Mouse (Mus musculus): ENCODE results near the gene Rnase4. TPM values are rescaled to one million over a fixed set of nuclear protein-coding genes. Genes with fewer than 3 reads are reported as not detected.
A peak's percentile ranks its signal among the peaks of the same experiment; 100 is the strongest.

Rnase4 gene
- total RNA-seq, 2 experiments from 2014 or later: 45.4 to 46.9 TPM

GRCm38 (mm10) chr14:51125684-51126083, 34.8 kb downstream of the Rnase4 start:
- intact Hi-C loops (cut with DNase I): no loop called here

DNA sequence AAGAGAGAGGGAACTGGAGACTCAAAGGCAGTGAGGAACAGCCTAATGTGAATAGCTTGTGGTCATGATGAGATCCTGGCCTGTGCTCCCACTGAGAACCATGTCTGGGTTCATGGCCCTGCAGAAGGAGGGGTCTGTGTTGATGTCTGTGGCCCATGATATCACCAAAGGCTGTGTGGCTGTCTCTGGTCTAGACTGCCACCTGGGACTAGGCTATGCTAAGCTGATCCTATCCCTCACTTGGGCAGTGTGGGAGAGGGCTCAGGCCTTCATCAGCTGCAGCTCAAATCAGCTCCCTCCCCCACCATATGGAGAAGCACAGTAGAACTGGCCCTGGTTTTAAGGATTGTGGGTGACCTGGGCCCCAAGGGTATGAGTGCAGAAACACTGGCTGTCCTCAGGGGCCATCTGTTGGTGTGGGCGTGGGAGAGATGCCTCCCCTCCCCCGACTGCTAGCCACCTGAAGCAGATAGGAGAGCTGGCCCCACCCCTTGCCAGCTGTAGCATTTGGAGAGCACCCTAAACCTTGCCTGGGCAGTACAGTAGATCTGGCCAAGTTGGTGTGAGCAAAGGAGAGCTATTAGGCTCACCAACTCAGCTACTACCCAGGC, 36.9 kb downstream of the Rnase4 start:
- intact Hi-C loops (cut with DNase I): no loop called here
- no peak for DNase-seq

More at GRCm38 (mm10) chr14:51125684-51126083, 34.8 kb downstream of the Rnase4 start:
- DNase-seq: no peak

DNA sequence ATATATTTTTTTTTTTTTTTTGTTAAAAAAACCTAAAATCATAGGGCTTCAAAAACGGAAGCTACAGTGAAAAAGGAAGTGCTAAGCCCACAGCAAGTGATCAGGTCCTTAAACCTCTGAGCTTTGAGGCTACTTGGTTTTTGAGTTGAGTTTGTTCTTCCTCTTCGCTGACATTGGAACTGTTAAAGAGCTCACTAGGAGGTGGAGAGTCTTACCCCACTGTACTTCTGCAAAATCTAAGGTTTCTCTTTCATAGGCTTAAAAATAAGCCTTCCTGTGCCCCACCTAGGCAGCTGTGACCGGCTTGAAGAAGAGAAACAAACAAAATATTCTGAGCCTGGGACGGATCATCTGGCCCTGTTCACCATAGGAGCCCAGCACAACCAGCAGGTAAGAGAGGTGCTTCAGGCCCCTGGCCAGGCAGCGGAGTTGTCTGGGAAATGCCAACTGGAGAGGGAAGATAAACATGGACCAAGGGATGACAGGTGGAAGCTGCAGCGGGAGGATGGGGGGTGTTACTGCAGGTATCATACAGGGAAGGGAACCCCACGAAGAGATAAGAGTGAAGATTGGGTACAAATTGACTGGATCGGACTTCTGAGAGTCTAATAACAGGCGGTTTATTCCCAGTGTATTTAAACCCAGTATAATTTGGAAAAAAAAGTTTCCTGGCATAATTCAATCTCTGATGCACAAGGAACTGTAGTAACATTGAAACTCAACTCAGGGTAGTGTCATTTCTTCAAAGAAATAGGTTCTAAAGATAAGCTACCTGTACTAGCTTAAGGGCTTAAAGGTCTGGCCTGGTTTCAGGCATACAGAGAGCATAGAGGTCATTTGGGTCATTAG, 38.1 kb downstream of the Rnase4 start:
- DNase-seq: no peak

DNA sequence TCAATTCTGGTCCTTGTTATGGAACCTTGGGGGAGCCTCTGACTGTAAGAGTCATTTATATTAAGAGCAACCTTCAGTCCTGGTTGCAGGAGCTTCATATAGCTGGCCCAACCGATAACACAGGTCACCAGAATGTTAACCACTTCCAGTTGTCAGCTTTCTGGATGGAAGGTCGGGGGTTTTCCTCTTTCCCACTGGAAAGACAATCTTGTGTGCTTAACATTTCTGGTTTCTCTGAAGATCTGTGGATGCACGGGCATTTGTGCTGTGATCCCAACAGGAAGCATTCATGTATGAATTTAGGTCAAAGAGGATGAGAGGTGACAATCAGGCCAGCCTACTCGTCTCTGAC, 38.7 kb downstream of the Rnase4 start:
- no peak for DNase-seq
- intact Hi-C loops (cut with DNase I): no loop called here

More for the DNA sequence above, 38.1 kb downstream of the Rnase4 start:
- intact Hi-C loops (cut with DNase I): no loop called here

DNA sequence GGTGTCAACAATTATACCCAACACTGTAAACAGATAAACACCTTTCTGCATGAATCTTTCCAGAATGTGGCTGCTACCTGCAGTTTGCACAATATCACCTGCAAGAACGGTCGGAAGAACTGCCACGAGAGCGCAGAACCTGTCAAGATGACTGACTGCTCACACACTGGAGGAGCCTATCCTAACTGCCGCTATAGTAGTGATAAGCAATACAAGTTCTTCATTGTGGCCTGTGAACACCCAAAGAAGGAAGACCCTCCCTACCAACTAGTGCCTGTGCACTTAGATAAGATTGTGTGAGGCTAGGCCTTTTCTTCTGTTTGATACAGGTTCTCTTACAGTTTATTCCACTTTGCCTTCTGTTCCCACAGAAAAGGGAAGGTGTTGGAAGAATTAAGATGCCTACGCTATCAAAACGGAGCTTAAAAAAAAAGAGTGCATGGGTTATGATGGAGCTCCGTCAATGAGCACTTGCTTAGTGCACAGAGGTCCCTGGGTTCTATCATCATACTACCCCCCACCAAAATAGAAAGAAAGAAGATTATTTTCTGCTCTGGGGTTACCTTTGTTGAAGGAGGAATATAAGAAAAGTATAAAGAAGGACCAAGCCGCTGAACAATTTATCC, 39.6 kb downstream of the Rnase4 start:
- intact Hi-C loops (cut with DNase I): no loop called here
- DNase-seq: no peak

- DNase-seq: no peak
- intact Hi-C loops (cut with DNase I): no loop called here
These were observed 40.4 kb downstream of the Rnase4 start for GRCm38 (mm10) chr14:51131086-51131815.

DNA sequence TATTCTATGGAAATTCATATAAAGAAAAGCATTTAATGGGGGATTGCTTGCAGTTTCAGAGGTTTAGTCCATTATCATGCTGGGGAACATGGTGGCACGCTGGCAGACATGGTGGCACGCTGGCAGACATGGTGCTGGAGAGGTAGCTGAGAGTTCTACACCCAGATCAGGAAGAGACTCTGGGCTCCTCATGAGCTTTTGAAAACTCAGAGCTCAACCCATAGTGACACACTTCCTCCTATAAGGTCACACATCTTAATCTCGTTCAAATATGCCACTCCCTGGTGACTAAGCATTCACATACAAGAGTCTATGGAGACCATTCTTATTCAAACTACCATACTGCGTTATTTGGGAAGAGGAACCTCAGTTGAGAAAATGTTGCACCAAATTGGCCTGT, 41.5 kb downstream of the Rnase4 start:
- intact Hi-C loops (cut with DNase I): no loop called here
- no peak for DNase-seq

DNA sequence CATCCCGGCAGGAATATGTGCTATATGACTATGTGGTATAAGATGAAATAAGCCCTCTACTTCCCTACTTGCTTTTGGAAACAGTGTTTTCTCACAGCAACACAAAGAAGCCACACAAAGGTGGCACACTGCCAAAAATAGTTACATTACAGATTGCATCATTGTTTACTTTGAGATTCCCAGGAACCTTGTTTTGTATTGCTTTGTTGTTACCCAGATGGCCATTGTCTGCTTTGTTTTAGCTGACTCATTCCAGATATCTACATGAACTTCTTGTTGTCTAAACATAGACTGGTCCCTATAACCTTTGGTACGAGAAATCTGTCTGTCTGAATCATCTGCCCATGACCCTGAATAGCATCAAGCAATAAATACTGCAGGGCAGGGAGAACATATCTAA, 49.5 kb downstream of the Rnase4 start:
- intact Hi-C loops (cut with DNase I): no loop called here
- DNase-seq: no peak

- intact Hi-C loops (cut with DNase I): no loop called here
- DNase-seq: no peak
These were observed 51.2 kb downstream of the Rnase4 start for GRCm38 (mm10) chr14:51142119-51142518.

- intact Hi-C loops (cut with DNase I): no loop called here
These were observed 51.7 kb downstream of the Rnase4 start for GRCm38 (mm10) chr14:51142568-51142967.

GRCm38 (mm10) chr14:51143287-51143686, 52.4 kb downstream of the Rnase4 start:
- intact Hi-C loops (cut with DNase I): no loop called here
- peak; percentile 35 to 46 for DNase-seq

More at GRCm38 (mm10) chr14:51142568-51142967, 51.7 kb downstream of the Rnase4 start:
- DNase-seq: no peak

DNA sequence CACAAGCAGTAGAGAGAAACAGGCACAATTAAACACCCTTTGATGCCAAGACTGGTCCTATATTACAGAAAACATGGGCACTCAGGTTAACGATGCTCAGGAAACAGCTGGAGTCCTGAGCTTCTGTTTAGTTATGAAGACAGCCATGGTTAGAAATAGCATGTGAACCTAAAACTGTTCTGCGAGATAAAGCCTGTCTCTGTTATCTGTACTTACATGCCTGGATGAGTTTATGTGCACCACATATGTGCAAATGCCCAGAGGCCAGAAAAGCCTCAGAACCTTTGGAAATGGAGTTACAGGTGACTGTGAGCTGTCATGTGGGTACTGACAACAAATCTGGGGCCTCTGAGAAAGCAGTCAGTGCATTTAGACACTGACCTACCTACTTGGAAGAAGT, 53.1 kb downstream of the Rnase4 start:
- no peak for DNase-seq
- intact Hi-C loops (cut with DNase I): no loop called here

DNA sequence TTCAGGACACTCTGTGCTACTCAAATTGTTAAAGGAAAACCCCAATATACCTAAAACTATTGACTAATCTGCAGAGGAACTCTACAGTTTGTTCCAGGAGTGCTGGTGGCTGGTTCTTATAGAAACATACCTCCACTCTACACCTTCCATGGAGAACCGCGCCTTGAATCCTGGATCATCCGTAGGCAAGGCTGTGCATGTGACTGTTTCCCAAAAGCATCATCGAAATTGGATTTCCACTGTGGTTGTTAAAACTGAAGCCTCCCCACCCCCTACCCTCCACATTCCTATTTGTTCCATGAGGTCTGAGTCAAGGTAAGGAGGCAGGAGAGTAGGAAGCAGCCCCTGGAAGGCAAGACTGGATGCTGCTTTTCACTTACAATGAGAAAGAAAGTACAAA, 53.6 kb downstream of the Rnase4 start:
- intact Hi-C loops (cut with DNase I): no loop called here
- no peak for DNase-seq

DNA sequence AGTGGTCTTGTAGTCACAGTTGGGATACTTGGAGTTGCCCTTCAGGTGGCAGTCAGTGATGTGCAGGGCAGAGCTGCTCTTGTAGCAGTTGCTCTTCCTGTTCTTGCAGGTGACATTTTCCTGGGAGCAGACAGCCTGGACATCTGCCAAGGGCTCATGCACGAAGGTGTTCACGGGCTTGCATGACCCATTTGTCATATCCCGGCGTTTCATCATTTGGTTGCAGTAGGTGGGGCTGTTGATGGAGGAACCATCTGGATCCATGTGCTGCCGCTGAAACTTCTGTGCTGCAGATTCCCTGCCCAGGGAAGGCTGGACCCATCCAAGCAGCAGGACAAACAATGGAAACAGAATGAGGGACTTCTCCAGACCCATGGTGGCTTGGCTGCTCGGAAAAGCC, 54.6 kb downstream of the Rnase4 start:
- DNase-seq: no peak
- intact Hi-C loops (cut with DNase I): no loop called here

GRCm38 (mm10) chr14:51146685-51147084, 55.8 kb downstream of the Rnase4 start, which contains the start of gene Rnase1:
Rnase1 (minus strand) TSS chr14:51146785.
- intact Hi-C loops (cut with DNase I): no loop called here
- DNase-seq: no peak

DNA sequence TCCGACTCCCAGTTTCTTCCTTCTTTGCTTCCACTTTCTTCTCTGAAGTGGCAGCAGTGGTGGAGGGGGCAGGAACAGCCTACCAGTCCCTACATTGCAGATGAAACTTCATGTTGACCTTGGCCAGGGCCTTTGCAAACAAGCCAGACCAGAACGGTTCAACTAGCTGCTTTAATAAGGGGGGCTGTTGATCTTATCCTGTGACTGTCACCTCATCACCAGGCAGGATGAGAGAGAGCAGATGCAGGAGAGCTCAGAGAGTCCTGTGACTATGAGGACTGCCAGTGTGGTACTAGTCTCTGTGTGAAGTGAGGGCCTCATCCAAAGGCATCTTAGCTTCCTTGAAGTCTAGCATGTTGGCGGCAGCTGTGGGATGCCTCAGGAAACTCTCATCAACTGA, 57.1 kb downstream of the Rnase4 start:
- intact Hi-C loops (cut with DNase I): no loop called here
- no peak for DNase-seq

GRCm38 (mm10) chr14:51149164-51149563, 58.3 kb downstream of the Rnase4 start:
- DNase-seq: no peak
- intact Hi-C loops (cut with DNase I): no loop called here

- DNase-seq: no peak
- intact Hi-C loops (cut with DNase I): no loop called here
These were observed 59.4 kb downstream of the Rnase4 start for GRCm38 (mm10) chr14:51150206-51150831.

GRCm38 (mm10) chr14:51152249-51152870, 61.5 kb downstream of the Rnase4 start:
- no peak for DNase-seq
- intact Hi-C loops (cut with DNase I): no loop called here

Measured in heart, postnatal 10 days (tissue).